Mouse (Mus musculus): ENCODE results near the gene Prg2. TPM values are rescaled to one million over a fixed set of nuclear protein-coding genes. Genes with fewer than 3 reads are reported as not detected.

Gene Prg2
- polyA plus RNA-seq, 1 experiment from 2014 or later: 0.51 TPM

DNA sequence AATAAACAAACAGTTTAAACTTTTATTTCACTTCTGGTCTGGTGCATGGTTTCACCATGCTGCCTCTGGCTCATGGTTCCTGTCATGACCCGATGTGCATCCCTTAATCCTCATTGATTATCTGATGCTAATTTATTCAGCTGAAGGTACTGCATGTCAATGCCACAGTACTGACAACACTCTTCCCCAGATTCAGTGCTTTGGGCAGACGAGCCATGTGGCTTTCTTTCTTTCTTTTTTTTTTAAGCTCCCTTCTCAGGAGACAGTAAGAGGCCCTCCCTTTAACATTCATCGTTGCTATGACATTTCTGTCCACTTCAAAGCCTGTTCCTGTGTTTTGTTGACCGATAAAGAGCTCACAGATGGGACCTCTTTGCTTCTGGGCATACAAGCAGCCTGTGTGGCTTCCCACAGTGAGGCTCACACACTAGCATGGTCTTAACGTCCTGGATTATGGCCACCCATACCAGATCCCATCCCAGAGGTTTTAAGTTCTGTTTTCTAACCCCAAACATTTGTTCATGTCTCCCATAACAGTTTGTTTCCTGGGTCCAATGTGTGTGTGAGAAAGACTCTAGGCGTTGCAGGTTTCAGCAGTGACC, 17.3 kb upstream of the Prg2 start:
- Histone ChIP-seq H3K36me3 (peaks cover 9% of the 10 kb centered on the region), H3K9me3 (no peaks in the 10 kb centered on the region), H3K4me1 (replicated peaks) (peaks cover 3% of the 10 kb centered on the region; the same call in 1 of the 2 replicates), H3K4me2 (no peak overlapping the region), H3K4me3 (replicated peaks) (no peak overlapping the region), H3K27ac (no peak overlapping the region), H3K9ac (replicated peaks) (no peak overlapping the region), H3K27me3 (no peaks in the 10 kb centered on the region)
- 43% methylated on average over 6 of the region's 6 CpGs for WGBS
- no peak for ATAC-seq (ENCODE audit: insufficient number of reproducible peaks, insufficient read depth, low FRiP score, low TSS enrichment, low read depth)

DNA sequence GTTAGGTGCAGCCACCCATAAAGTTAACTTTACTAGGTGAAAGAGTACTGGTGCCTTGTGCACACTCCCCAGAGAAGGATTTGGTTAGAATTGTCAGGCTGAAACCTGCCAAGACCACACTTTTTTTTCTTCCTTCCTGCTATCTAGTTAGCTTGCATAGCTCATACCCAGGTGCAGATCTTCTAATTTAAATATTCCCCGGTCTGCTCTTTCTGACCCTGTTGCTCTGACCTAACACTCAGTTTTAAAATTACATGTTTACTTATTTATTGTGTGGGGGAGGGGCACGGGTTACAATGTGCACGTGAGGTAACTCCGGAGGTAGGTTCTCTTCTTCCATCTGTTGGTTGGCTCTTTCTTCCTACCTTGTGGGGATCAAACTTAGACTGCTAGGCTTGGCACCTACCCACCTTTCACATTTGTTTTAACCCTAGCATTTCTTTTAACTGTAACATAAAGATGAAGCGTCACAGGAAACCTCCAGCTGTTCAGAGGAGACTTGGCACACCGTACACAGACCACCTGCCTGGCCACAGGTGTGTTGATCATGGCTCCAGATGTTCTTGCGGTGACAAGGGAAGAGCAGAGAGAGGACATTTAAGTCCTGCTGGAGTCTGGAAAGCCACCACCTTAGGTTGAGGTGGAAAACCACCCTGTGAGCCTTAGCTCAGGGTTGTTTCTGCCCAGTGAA, 16.0 kb upstream of the Prg2 start:
- H3K27me3 ChIP-seq: no peaks in the 10 kb centered on the region
- no peaks in the 10 kb centered on the region for H3K9me3 ChIP-seq
- ATAC-seq (ENCODE audit: insufficient number of reproducible peaks, insufficient read depth, low FRiP score, low TSS enrichment, low read depth): no peak
- WGBS: 79% methylated on average over 7 of the region's 7 CpGs
- H3K27ac ChIP-seq: no peak overlapping the region
- peaks cover 3% of the 10 kb centered on the region; the same call in 1 of the 2 replicates for H3K4me1 ChIP-seq (replicated peaks)
- H3K4me3 ChIP-seq (replicated peaks): no peak overlapping the region
- no peaks in the 10 kb centered on the region for H3K36me3 ChIP-seq
- H3K4me2 ChIP-seq: no peak overlapping the region
- no peak overlapping the region for H3K9ac ChIP-seq (replicated peaks)

DNA sequence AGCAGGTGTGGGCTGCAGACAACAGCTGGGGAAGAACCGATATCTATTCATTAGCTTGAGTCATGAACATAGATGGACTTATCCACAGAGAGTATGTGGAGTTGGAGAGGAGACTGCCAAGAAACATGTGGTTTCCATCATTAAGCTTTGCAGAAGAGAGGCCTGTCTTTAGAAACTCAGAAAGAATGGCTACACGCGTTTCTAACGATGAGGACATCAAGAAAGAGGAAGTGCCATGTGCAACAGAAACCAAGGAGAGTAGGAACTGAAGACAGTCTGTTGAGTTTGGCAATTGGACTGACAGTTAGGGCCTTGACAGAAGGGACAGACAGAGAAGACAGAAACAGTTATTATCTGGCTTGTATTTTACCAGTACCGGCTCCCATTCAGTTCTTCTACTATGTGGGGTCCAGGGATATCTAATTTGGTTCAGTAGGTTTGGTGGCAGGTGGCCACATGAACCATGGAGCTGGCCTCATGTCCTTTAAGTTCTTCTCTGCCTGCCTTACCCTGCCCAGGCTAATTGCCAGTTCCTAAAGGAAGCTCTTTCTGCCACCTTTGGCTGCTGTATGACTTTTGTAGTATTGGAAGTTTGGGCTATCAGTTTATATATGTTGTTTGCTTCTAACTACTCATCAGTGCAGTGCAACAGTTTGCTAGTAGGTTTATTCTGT, 12.8 kb upstream of the Prg2 start:
- Histone ChIP-seq H3K9ac (replicated peaks) (no peak overlapping the region), H3K27ac (no peak overlapping the region), H3K4me3 (replicated peaks) (no peak overlapping the region), H3K4me2 (no peak overlapping the region), H3K9me3 (no peaks in the 10 kb centered on the region), H3K4me1 (replicated peaks) (peaks cover 3% of the 10 kb centered on the region; the same call in 1 of the 2 replicates), H3K36me3 (no peaks in the 10 kb centered on the region), H3K27me3 (no peaks in the 10 kb centered on the region)
- no peak for ATAC-seq (ENCODE audit: insufficient number of reproducible peaks, insufficient read depth, low FRiP score, low TSS enrichment, low read depth)
- WGBS: 78% methylated on average over 5 of the region's 5 CpGs

DNA sequence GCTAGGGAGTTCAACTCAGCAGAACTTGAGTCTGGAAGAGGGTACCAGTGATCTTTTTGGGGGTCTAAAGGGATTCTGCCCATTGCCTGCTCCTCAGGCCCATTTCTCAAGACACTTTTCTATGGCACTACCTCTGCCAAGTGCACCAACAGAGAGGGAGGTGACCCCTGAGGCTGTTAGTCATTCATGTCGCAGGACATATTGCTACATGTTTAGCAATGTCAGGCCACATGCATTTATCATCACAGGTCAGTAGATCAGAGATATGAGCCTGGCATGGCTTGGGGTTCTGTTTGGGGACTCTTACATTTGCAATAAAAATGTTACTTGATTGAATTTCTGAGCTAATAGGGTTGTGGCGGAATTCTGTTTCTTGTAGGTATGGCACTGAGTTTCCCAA, 4.7 kb upstream of the Prg2 start:
- no peak overlapping the region for H3K4me3 ChIP-seq (replicated peaks)
- no peak overlapping the region for H3K27ac ChIP-seq
- no peaks in the 10 kb centered on the region for H3K27me3 ChIP-seq
- H3K36me3 ChIP-seq: no peaks in the 10 kb centered on the region
- peaks cover 14% of the 10 kb centered on the region; the same call in 1 of the 2 replicates for H3K4me1 ChIP-seq (replicated peaks)
- no peak overlapping the region for H3K9ac ChIP-seq (replicated peaks)
- 80% methylated on average over 2 of the region's 2 CpGs for WGBS
- H3K4me2 ChIP-seq: no peak overlapping the region
- ATAC-seq (ENCODE audit: insufficient number of reproducible peaks, insufficient read depth, low FRiP score, low TSS enrichment, low read depth): no peak
- no peaks in the 10 kb centered on the region for H3K9me3 ChIP-seq

GRCm38 (mm10) chr2:84987930-84988329, 7.7 kb downstream of the Prg2 start, which contains the start of gene Prg3:
Gene Prg3, plus strand, starts transcription at chr2:84988215.
- Histone ChIP-seq H3K27me3 (no peaks in the 10 kb centered on the region; the same call in 1 of the 2 replicates), H3K4me2 (no peak within 1 kb of the TSS), H3K36me3 (no peaks in the 10 kb centered on the region), H3K27ac (no peak within 1 kb of the TSS), H3K4me3 (replicated peaks) (no peak within 1 kb of the TSS), H3K9me3 (no peaks in the 10 kb centered on the region), H3K9ac (replicated peaks) (no peak within 1 kb of the TSS), H3K4me1 (replicated peaks) (no peaks in the 10 kb centered on the region)
- WGBS: 72% methylated on average over 1 of the region's 1 CpGs
- ATAC-seq (ENCODE audit: insufficient number of reproducible peaks, insufficient read depth, low FRiP score, low TSS enrichment, low read depth): no peak

- H3K9ac ChIP-seq (replicated peaks): no peak overlapping the region
- no peaks in the 10 kb centered on the region for H3K4me1 ChIP-seq (replicated peaks)
- H3K4me3 ChIP-seq (replicated peaks): no peak overlapping the region
- ATAC-seq (ENCODE audit: insufficient number of reproducible peaks, insufficient read depth, low FRiP score, low TSS enrichment, low read depth): no peak
- no peak overlapping the region for H3K4me2 ChIP-seq
- no peaks in the 10 kb centered on the region for H3K36me3 ChIP-seq
- no peaks in the 10 kb centered on the region; the same call in 1 of the 2 replicates for H3K27me3 ChIP-seq
- H3K9me3 ChIP-seq: no peaks in the 10 kb centered on the region
- H3K27ac ChIP-seq: no peak overlapping the region
- 88% methylated on average over 2 of the region's 2 CpGs for WGBS
These were observed 16.1 kb downstream of the Prg2 start for GRCm38 (mm10) chr2:84996376-84996775.

DNA sequence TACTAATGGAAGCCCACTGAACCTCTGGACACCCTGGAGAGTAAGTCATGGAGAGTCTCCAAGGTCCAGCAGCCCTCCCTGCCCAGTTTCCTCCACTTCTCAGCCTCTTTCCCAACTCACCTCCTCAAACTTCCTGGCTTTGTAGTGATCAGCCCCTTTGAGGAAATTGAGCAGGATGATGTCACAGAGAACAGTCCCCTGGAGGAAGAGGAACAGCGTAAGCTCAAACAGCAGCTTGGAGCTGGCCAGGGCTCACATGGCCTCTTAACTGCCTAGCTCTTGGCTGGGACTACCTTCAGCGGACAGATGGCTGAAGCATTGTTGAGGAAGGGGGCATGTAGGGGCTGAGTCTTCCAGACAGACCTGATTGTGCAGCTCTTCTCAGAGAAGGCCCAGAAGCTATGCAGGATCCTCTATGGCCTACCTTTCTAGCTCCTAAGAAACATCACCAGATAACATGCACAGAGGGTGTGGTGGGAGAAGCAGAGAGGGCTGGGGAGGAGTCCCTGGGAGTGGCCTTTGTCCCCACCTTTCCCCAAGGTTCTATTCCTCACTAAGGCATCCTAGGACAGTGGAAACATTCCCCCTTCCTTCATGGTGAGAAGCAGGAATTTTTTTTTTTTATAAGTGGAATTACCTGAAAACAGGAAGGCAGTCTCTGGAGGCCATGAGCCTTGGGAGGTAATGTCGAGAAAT, 19.4 kb downstream of the Prg2 start:
- no peak overlapping the region for H3K4me3 ChIP-seq (replicated peaks)
- 84% methylated on average over 3 of the region's 3 CpGs for WGBS
- no peak overlapping the region for H3K9ac ChIP-seq (replicated peaks)
- H3K36me3 ChIP-seq: no peaks in the 10 kb centered on the region
- H3K27ac ChIP-seq: no peak overlapping the region
- no peak overlapping the region for H3K4me2 ChIP-seq
- no peaks in the 10 kb centered on the region for H3K27me3 ChIP-seq
- no peak for ATAC-seq (ENCODE audit: insufficient number of reproducible peaks, insufficient read depth, low FRiP score, low TSS enrichment, low read depth)
- H3K9me3 ChIP-seq: no peaks in the 10 kb centered on the region
- no peaks in the 10 kb centered on the region for H3K4me1 ChIP-seq (replicated peaks)

DNA sequence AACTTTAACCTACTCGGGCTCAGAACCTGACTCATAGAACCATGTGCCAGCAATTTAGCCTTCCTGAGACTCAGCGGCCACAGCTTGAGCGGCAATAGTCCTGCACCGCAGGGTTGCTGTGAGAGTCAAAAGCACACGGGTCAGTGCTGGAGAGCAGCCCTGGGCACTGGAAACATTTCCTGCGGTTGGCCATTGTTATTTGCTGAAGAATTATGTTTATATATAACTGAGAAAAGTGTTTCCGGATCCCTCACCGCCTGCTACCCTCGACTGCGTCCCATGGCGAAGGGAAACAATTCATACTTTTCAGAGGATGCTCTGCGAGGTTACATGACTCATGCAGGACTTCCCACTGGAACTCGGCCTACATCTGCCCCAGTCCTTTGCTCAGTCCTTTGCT, 21.2 kb downstream of the Prg2 start:
- H3K27ac ChIP-seq: no peak overlapping the region
- no peak overlapping the region for H3K4me2 ChIP-seq
- H3K4me3 ChIP-seq (replicated peaks): no peak overlapping the region
- no peaks in the 10 kb centered on the region for H3K9me3 ChIP-seq
- H3K27me3 ChIP-seq: no peaks in the 10 kb centered on the region
- ATAC-seq (ENCODE audit: insufficient number of reproducible peaks, insufficient read depth, low FRiP score, low TSS enrichment, low read depth): no peak
- no peaks in the 10 kb centered on the region for H3K4me1 ChIP-seq (replicated peaks)
- no peaks in the 10 kb centered on the region for H3K36me3 ChIP-seq
- 82% methylated on average over 13 of the region's 13 CpGs for WGBS
- no peak overlapping the region for H3K9ac ChIP-seq (replicated peaks)

DNA sequence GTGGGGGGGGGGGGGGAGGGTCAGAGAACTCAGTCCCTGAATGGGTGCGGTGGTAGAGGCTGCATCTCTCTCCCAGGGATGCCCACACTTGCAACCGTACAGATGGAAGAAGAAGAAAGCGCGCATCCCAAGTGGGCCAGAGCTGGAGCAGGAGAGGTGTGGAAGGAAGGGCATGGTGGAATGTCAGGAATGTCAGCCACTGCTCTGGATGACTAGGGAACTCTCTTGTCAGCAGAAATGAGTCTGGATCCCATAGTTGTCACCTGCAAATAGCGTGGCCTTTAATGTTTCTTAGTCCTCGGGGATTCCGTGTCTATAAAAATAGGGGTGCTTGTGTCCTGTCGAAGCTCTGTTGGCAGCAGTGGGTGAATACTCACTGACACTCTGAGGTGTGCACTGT, 22.3 kb downstream of the Prg2 start:
- no peaks in the 10 kb centered on the region for H3K27me3 ChIP-seq
- 67% methylated on average over 8 of the region's 8 CpGs for WGBS

DNA sequence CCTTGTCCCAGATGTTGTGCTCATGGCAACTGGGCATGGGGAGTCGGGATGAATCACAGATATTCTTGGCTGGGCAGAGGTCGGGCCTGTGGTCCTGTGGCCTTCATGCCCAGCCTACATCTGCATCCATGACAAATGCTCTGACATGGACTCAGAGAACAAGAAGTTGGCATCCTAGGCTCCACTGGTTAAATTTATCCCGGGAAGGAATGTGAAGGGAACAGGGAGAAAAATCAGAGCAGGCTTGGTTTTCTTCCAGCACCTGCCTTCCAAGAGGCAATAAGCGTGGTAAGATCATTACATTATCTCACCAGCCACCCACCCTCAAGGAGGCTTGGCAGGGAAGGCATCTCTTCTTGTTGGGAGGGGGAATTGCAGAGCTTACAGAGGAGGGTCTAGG, 24.1 kb downstream of the Prg2 start:
- Histone ChIP-seq H3K9ac (replicated peaks) (no peak overlapping the region), H3K4me1 (replicated peaks) (no peaks in the 10 kb centered on the region), H3K27me3 (no peaks in the 10 kb centered on the region), H3K4me3 (replicated peaks) (no peak overlapping the region), H3K36me3 (no peaks in the 10 kb centered on the region), H3K27ac (no peak overlapping the region), H3K4me2 (no peak overlapping the region), H3K9me3 (no peaks in the 10 kb centered on the region)
- WGBS: 89% methylated on average over 4 of the region's 4 CpGs
- no peak for ATAC-seq (ENCODE audit: insufficient number of reproducible peaks, insufficient read depth, low FRiP score, low TSS enrichment, low read depth)

More for the DNA sequence above, 22.3 kb downstream of the Prg2 start:
- no peak overlapping the region for H3K9ac ChIP-seq (replicated peaks)
- H3K9me3 ChIP-seq: no peaks in the 10 kb centered on the region
- H3K27ac ChIP-seq: no peak overlapping the region
- no peak overlapping the region for H3K4me2 ChIP-seq
- H3K4me3 ChIP-seq (replicated peaks): no peak overlapping the region
- H3K36me3 ChIP-seq: no peaks in the 10 kb centered on the region
- H3K4me1 ChIP-seq (replicated peaks): no peaks in the 10 kb centered on the region
- no peak for ATAC-seq (ENCODE audit: insufficient number of reproducible peaks, insufficient read depth, low FRiP score, low TSS enrichment, low read depth)

DNA sequence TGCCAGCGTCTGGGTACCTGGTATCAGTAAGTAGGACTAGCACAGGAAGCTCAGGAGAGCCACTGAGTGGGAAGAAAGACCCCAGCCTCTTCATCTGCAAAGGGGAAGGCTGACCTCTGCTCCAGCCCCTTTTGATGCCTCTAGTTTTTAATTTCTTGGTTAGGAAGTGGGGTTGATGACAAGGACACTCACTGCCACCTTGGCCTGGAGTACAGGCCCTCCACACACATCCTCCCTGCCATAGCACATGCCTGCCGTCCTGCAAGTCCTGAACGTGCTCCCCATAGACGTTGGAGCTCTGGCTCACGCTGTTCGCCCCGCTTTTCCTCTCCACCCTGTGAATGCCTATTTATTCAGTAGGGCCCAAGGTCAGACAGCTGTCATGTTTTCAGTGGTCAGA, 26.3 kb downstream of the Prg2 start:
- Histone ChIP-seq H3K9me3 (no peaks in the 10 kb centered on the region), H3K36me3 (no peaks in the 10 kb centered on the region), H3K27me3 (no peaks in the 10 kb centered on the region), H3K4me2 (no peak overlapping the region), H3K9ac (replicated peaks) (no peak overlapping the region), H3K27ac (no peak overlapping the region), H3K4me1 (replicated peaks) (no peaks in the 10 kb centered on the region), H3K4me3 (replicated peaks) (no peak overlapping the region)
- WGBS: 84% methylated on average over 7 of the region's 7 CpGs
- ATAC-seq (ENCODE audit: insufficient number of reproducible peaks, insufficient read depth, low FRiP score, low TSS enrichment, low read depth): no peak
